Mouse (Mus musculus) intestine, postnatal 0 days (tissue): Measurements from ENCODE around the gene Bmpr1b. TPM values are rescaled to one million over a fixed set of nuclear protein-coding genes. Genes with fewer than 3 reads are reported as not detected.

Source experiments
- ATAC-seq: fragments of 200-750 bp; cut with Nextera tagmentation; 2 replicates; pipeline ENCODE4 v1.8.0; 2017; ENCODE audit warnings: mild to moderate bottlenecking, moderate TSS enrichment, moderate library complexity
- H3K27ac ChIP-seq: fragments of 300-500 bp; sonication (generic); 2 replicates; pipeline ENCODE4 v1.5.1; 2014; ENCODE audit warnings: mild to moderate bottlenecking, low read depth, low read length, moderate library complexity
- H3K27me3 ChIP-seq: fragments of 300-500 bp; sonication (generic); replicated peaks from 2 replicates; pipeline ENCODE4 v1.6.1; 2014; ENCODE audit warnings: low read length, mixed read lengths; ENCODE audit not compliant: control insufficient read depth, insufficient read depth
- H3K36me3 ChIP-seq: fragments of 300-500 bp; sonication (generic); 2 replicates; pipeline ENCODE4 v1.6.1; 2014; ENCODE audit warnings: mild to moderate bottlenecking, moderate library complexity; ENCODE audit not compliant: control insufficient read depth, insufficient read depth
- H3K4me1 ChIP-seq: fragments of 300-500 bp; sonication (generic); replicated peaks from 2 replicates; pipeline ENCODE4 v1.6.1; 2014; ENCODE audit warnings: antibody characterized with exemption, low read length, mixed read lengths; ENCODE audit not compliant: control insufficient read depth, insufficient read depth
- H3K4me2 ChIP-seq: fragments of 300-500 bp; sonication (generic); replicated peaks from 2 replicates; pipeline ENCODE4 v1.6.1; 2014; ENCODE audit warnings: low read depth, mild to moderate bottlenecking, moderate library complexity
- H3K4me3 ChIP-seq: fragments of 300-500 bp; sonication (generic); 2 replicates; pipeline ENCODE4 v1.5.1; 2014; ENCODE audit warnings: low read depth, low read length
- H3K9ac ChIP-seq: fragments of 300-500 bp; sonication (generic); 2 replicates; pipeline ENCODE4 v1.6.1; 2014; ENCODE audit warnings: mild to moderate bottlenecking, low read depth, low read length
- H3K9me3 ChIP-seq: fragments of 300-500 bp; sonication (generic); 2 replicates; pipeline ENCODE4 v1.6.1; 2016; ENCODE audit warnings: mixed run types; ENCODE audit not compliant: control insufficient read depth
- CTCF ChIP-seq: sonication (generic); IDR thresholded peaks from 2 replicates; pipeline ENCODE4 v1.5.1; 2016; ENCODE audit warnings: low read depth, mild to moderate bottlenecking, control low read depth, antibody characterized with exemption, moderate library complexity
- WGBS: fragments of 180-500 bp; shearing (Covaris S2); extraction: QIAGEN DNeasy Blood & Tissue Kit; methylation state at CpG from one replicate; pipeline ENCODE4 v1.1.7; 2014; 5-methylcytosine and 5-hydroxymethylcytosine counted together
- polyA plus RNA-seq: library from polyadenylated mRNA; unstranded; fragments of >200 nt; fragmentation: Nextera tagmentation; extraction: Ambion mirVana; gene quantifications from 2 replicates; pipeline ENCODE4 v1.2.1, GENCODE M21; 2015

The Bmpr1b gene
- polyA plus RNA-seq, 1 experiment from 2014 or later, result 0.33 TPM

DNA sequence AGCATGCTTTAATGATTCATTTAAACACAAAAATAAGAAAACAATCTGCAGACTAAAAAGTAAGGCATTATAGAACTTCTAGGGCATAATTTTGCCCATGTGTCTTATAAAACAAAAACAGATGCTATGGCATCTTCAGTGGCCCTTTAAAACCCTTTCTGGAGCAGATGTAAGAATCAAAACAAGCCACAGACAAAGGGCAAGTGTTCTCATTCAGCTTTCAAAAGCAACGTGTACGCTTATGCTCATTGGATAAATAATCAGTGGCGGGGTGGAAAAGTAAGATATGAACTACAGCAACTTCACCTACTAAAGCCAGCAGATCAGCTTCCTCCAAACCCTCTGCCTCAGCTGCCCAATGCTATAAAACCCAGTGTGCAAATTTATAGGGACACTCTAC lies 249.6 kb downstream of the Bmpr1b start:
- ATAC-seq, result no peak
- Histone ChIP-seq H3K9ac (no peak overlapping the region), H3K4me2 (no peak overlapping the region), H3K9me3 (no peaks in the 10 kb centered on the region), H3K27me3 (no peaks in the 10 kb centered on the region), H3K27ac (no peak overlapping the region), H3K4me1 (no peaks in the 10 kb centered on the region), H3K36me3 (no peaks in the 10 kb centered on the region), H3K4me3 (no peak overlapping the region)
- no peak for TF ChIP-seq CTCF
- 56% methylated on average over 3 of the region's 3 CpGs for WGBS

DNA sequence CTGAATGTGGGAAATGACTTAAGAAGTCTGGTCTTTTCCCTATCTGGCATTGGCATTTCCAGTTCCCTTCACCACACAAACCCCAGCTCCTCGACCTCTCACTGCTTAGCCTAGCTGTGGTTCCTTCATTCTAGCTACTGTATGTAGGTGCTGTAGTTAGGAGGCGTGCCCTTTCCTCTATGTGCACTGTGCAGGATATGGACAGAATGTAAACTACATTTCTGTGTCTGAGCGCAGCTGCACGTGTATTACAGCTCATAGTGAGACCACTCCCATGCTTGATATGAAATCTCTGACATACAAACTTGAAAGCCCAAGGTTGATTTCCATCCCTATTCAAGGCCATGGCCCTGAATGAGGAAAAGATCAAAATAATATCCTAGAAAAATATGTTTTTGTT lies 252.1 kb downstream of the Bmpr1b start:
- TF ChIP-seq CTCF, result no peak
- H3K4me2 ChIP-seq, result no peak overlapping the region
- no peaks in the 10 kb centered on the region for H3K36me3 ChIP-seq
- H3K4me3 ChIP-seq, result no peak overlapping the region
- no peak overlapping the region for H3K9ac ChIP-seq
- H3K27ac ChIP-seq, result no peak overlapping the region
- H3K27me3 ChIP-seq, result no peaks in the 10 kb centered on the region
- H3K4me1 ChIP-seq, result no peaks in the 10 kb centered on the region; the same call in 1 of the 2 replicates
- no peak for ATAC-seq
- H3K9me3 ChIP-seq, result no peaks in the 10 kb centered on the region
- 60% methylated on average over 4 of the region's 4 CpGs for WGBS

DNA sequence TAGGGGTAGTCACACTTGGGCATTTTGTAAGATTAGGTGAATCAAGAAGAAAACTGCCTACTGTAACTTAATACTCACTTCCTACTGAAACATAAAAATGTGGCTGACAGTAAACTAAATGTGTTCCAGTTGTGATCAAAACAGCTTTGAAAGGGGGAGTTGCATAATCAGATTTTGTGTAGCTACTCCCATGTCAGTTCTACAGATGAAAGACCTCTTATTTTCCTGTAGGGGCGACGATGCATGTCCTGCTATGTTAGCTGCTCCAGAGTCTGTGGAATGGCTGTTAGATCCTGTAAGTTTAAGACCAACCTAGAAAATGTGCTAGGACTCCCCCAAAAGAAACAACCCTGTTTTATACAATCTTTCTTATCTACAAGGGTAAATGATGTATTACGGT lies 253.2 kb downstream of the Bmpr1b start:
- no peak for ATAC-seq

DNA sequence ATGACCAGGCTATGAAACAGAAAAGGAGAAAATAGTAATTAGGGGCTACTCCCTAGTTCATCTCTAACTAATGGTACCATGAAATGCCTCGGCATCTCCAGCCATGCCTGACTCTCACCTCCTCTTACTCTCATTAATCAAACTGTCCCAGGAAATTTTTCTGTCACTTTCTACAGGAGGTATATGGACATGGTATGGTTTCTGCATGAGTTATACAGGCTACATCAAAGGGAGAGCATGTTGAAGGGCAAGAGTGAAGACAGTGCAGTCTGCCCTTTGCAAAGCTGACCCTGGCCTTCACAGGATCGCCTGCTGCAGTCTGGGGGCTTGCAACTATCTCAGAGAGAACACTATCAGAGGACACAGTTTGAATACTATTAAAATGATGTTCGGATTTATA lies 254.6 kb downstream of the Bmpr1b start:
- H3K4me3 ChIP-seq, result no peak overlapping the region
- H3K4me1 ChIP-seq, result no peaks in the 10 kb centered on the region; the same call in 1 of the 2 replicates
- TF ChIP-seq CTCF, result no peak
- H3K4me2 ChIP-seq, result no peak overlapping the region
- H3K9ac ChIP-seq, result no peak overlapping the region
- no peak for ATAC-seq
- H3K9me3 ChIP-seq, result no peaks in the 10 kb centered on the region
- H3K36me3 ChIP-seq, result no peaks in the 10 kb centered on the region
- WGBS, result 71% methylated on average over 3 of the region's 3 CpGs
- H3K27ac ChIP-seq, result no peak overlapping the region
- no peaks in the 10 kb centered on the region for H3K27me3 ChIP-seq

More for the DNA sequence above, 253.2 kb downstream of the Bmpr1b start:
- 74% methylated on average over 3 of the region's 3 CpGs for WGBS
- Histone ChIP-seq H3K4me1 (no peaks in the 10 kb centered on the region; the same call in 1 of the 2 replicates), H3K9me3 (no peaks in the 10 kb centered on the region), H3K4me3 (no peak overlapping the region), H3K9ac (no peak overlapping the region), H3K4me2 (no peak overlapping the region), H3K27ac (no peak overlapping the region), H3K27me3 (no peaks in the 10 kb centered on the region), H3K36me3 (no peaks in the 10 kb centered on the region)
- no peak for TF ChIP-seq CTCF

DNA sequence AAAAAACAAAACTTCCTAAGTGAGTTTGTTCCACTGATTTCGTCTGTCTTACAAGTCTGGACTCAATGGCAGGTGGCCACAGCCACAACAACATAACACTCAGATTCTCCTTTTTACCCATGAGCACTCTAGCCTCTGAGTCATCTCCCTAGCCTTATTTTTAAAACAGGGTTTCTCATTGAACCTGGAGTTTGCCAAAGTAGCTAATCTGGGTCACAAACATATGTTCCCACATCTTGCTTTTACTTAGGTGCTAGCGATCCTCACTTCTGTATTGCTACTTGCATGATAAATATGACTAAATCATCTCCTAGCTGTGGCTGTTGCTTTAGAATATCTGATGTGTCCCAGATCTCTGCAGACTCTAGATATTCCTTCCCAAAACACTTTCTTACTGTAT lies 260.1 kb downstream of the Bmpr1b start:
- Histone ChIP-seq H3K9me3 (no peaks in the 10 kb centered on the region), H3K4me2 (no peak overlapping the region), H3K36me3 (no peaks in the 10 kb centered on the region), H3K27ac (no peak overlapping the region), H3K4me3 (no peak overlapping the region), H3K9ac (no peak overlapping the region), H3K4me1 (no peaks in the 10 kb centered on the region; the same call in 1 of the 2 replicates), H3K27me3 (no peaks in the 10 kb centered on the region)
- TF ChIP-seq CTCF, result no peak
- WGBS, result 92% methylated on average over 2 of the region's 2 CpGs
- no peak for ATAC-seq

DNA sequence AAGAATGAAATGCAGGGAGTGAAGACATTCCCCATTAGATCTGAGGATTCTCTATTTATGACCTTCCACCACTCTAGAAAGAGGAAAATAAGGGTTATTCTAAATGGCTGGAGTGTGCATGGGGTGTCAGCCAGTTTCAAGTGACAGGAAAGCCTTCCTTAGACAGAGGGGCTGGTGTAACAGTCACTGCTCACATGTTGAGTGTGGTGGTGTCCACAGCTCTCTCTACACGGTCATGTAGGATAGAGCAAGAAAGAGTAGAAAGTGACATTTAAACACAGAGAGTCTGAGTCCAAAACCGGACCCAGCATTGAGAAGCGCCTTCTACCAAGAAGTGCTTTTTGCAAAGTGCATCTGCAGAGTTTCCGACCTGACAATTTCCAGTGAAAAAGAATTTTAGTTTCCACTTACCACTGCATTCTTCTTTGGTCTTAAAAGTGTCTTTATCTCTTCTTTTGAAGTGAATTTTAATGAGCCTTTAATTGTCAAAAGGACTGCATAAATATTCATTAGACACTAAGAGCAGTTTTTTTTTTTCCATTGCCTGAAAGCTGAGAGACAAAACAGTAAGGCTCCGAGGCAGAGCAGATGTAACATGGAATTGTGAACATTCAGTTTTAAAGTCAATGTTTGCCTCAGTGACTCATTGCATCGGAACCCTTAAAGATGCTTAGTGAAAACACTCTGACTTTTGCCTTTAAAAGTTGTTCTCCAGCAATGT lies 263.2 kb downstream of the Bmpr1b start:
- TF ChIP-seq CTCF, result no peak
- Histone ChIP-seq H3K4me2 (no peak overlapping the region), H3K27ac (no peak overlapping the region), H3K4me1 (no peaks in the 10 kb centered on the region), H3K9ac (no peak overlapping the region), H3K36me3 (no peaks in the 10 kb centered on the region), H3K27me3 (no peaks in the 10 kb centered on the region), H3K4me3 (no peak overlapping the region), H3K9me3 (no peaks in the 10 kb centered on the region)
- WGBS, result 80% methylated on average over 6 of the region's 6 CpGs
- no peak for ATAC-seq

DNA sequence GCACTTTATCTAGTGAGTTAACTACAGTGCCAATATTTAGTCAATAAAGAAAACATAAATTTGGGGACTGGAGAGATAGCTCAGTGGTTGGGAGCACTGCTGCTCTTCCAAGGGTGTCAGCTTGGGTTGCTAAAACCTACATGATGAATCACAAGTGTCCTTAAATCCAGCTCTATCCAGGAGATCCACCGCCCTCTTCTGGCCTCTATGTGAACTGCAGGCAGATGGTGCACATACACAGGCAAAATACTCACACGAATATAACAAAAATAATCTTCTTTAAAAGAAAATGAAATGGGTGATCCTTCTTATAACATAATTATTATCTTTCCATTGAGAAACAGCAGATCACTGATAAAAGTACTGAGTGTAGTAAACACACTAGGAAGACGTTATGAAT lies 268.9 kb downstream of the Bmpr1b start:
- WGBS, result 78% methylated on average over 3 of the region's 3 CpGs
- Histone ChIP-seq H3K27me3 (no peaks in the 10 kb centered on the region), H3K36me3 (no peaks in the 10 kb centered on the region), H3K27ac (no peak overlapping the region), H3K9ac (no peak overlapping the region), H3K4me1 (no peaks in the 10 kb centered on the region), H3K9me3 (no peaks in the 10 kb centered on the region), H3K4me2 (no peak overlapping the region), H3K4me3 (no peak overlapping the region)
- TF ChIP-seq CTCF, result peak; percentile 31; the same call in 1 of the 2 replicates
- no peak for ATAC-seq
